Mouse (Mus musculus) liver, embryonic 14.5 days (tissue): ENCODE results near the gene Oxnad1. TPM values are rescaled to one million over a fixed set of nuclear protein-coding genes. Genes with fewer than 3 reads are reported as not detected.

ENCODE experiments used
- ATAC-seq: fragments of 200-750 bp; cut with Nextera tagmentation; 2 replicates; pipeline ENCODE4 v1.8.0; 2017; ENCODE audit warnings: moderate number of reproducible peaks, mild to moderate bottlenecking, moderate library complexity; ENCODE audit not compliant: insufficient read depth
- DNase-seq, 3 experiments: peaks; one replicate each; pipeline ENCODE4 v3.0.0-alpha.2; 2012 to 2013; ENCODE audit warnings: low read depth in 3 of 3, low spot score in 3 of 3
- H3K27ac ChIP-seq: fragments of 300-500 bp; sonication (generic); 2 replicates; pipeline ENCODE4 v1.5.1; 2014; ENCODE audit warnings: moderate library complexity, mild to moderate bottlenecking, control low read depth, inconsistent platforms
- H3K27me3 ChIP-seq: fragments of 300-500 bp; sonication (generic); 2 replicates; pipeline ENCODE4 v1.6.1; 2014; ENCODE audit warnings: mild to moderate bottlenecking, low read length, moderate library complexity; ENCODE audit not compliant: control insufficient read depth, insufficient read depth
- H3K36me3 ChIP-seq: fragments of 300-500 bp; sonication (generic); replicated peaks from 2 replicates; pipeline ENCODE4 v1.6.1; 2014; ENCODE audit warnings: low read depth; ENCODE audit not compliant: control insufficient read depth, insufficient read depth
- H3K4me1 ChIP-seq, 2 experiments: fragments of 200-500 bp in 1 of 2; fragments of 300-500 bp in 1 of 2; sonication (generic) in 1 of 2; replicated peaks; 2 replicates each; pipeline ENCODE4 v1.6.1; 2012 to 2014; ENCODE audit warnings: antibody characterized with exemption in 1 of 2, inconsistent platforms in 1 of 2, low read length in 1 of 2; ENCODE audit not compliant: control insufficient read depth in 2 of 2, insufficient read depth in 2 of 2
- H3K4me2 ChIP-seq: fragments of 300-500 bp; sonication (generic); 2 replicates; pipeline ENCODE4 v1.6.1; 2014; ENCODE audit warnings: low read depth, mild to moderate bottlenecking, control low read depth, moderate library complexity
- H3K4me3 ChIP-seq, 2 experiments: fragments of 200-500 bp in 1 of 2; fragments of 300-500 bp in 1 of 2; sonication (generic) in 1 of 2; 2 replicates each; pipeline ENCODE4 v1.5.1; 2012 to 2014; ENCODE audit warnings: low read depth in 2 of 2, low read length in 2 of 2, mild to moderate bottlenecking in 2 of 2, control low read depth in 1 of 2, inconsistent platforms in 1 of 2, moderate library complexity in 1 of 2; ENCODE audit not compliant: insufficient read depth in 1 of 2
- H3K9ac ChIP-seq: fragments of 300-500 bp; sonication (generic); replicated peaks from 2 replicates; pipeline ENCODE4 v1.6.1; 2014; ENCODE audit warnings: mild to moderate bottlenecking, control low read depth, moderate library complexity
- H3K9me3 ChIP-seq: fragments of 300-500 bp; sonication (generic); 2 replicates; pipeline ENCODE4 v1.6.1; 2016; ENCODE audit warnings: low read length, mixed read lengths; ENCODE audit not compliant: control insufficient read depth
- CTCF ChIP-seq: IDR thresholded peaks from 2 replicates; pipeline ENCODE4 v1.5.1; 2016; ENCODE audit warnings: antibody characterized with exemption, low read depth, control low read depth
- EP300 ChIP-seq: IDR thresholded peaks from 2 replicates; pipeline ENCODE4 v1.6.1; 2016; ENCODE audit warnings: antibody characterized with exemption, low read depth
- WGBS: fragments of 180-500 bp; shearing (Covaris S2); extraction: QIAGEN DNeasy Blood & Tissue Kit; methylation state at CpG from one replicate; pipeline ENCODE4 v1.1.7; 2014; ENCODE audit not compliant: insufficient replicate concordance; 5-methylcytosine and 5-hydroxymethylcytosine counted together
- polyA plus RNA-seq, 2 experiments: library from polyadenylated mRNA; depleted of rRNA in 1 of 2; stranded (reverse) in 1 of 2; unstranded in 1 of 2; fragments of >200 nt; fragmentation: Nextera tagmentation in 1 of 2; extraction: Ambion mirVana in 1 of 2; gene quantifications; 2 replicates each; pipeline versions ENCODE4 v1.2.1 to v1.2.3; 2012 to 2014

Gene Oxnad1
- polyA plus RNA-seq, 2 experiments: 12.9 to 14.2 TPM

GRCm38 (mm10) chr14:32093500-32094117 is 8.4 kb downstream of the Oxnad1 start:
- no peaks in the 10 kb centered on the region for H3K27me3 ChIP-seq
- H3K4me1 ChIP-seq: peaks cover 0 to 6% of the 10 kb centered on the region in 2 experiments; a peak in 1 of 4 replicates
- no peak for DNase-seq
- peaks cover 30% of the 10 kb centered on the region for H3K36me3 ChIP-seq
- H3K9ac ChIP-seq: no peak overlapping the region
- no peak overlapping the region for H3K4me2 ChIP-seq
- TF ChIP-seq EP300 (no peak), CTCF (no peak)
- H3K4me3 ChIP-seq: no peak overlapping the region
- H3K9me3 ChIP-seq: no peaks in the 10 kb centered on the region
- no peak for ATAC-seq
- WGBS: 49% methylated on average over 11 of the region's 11 CpGs
- H3K27ac ChIP-seq: no peak overlapping the region

DNA sequence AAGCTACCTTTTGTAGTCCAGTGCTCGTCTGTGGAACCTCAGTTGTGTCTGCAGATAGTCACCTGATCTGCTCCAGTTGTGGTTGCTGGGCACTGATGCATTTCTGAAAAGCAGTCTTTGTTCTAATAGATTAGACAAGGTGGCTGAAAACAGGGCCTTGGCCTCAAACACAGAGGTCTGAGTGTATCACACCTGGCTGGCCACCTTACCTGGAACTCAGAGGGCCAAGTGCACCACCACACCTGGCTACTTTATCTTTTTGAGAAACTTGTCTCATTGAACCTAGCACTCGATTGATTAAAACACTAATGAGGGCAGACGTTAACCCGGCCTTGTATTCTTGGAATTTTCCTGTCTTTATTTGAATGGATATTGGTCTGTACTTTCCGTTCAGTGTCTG is 10.5 kb downstream of the Oxnad1 start:
- 76% methylated on average over 5 of the region's 5 CpGs for WGBS
- TF ChIP-seq CTCF: no peak
- no peak for TF ChIP-seq EP300
- H3K4me2 ChIP-seq: no peak overlapping the region
- H3K27ac ChIP-seq: no peak overlapping the region
- no peak for ATAC-seq
- no peak overlapping the region for H3K9ac ChIP-seq
- DNase-seq: no peak
- H3K4me1 ChIP-seq: peaks cover 0 to 6% of the 10 kb centered on the region in 2 experiments; a peak in 1 of 4 replicates
- no peak overlapping the region for H3K4me3 ChIP-seq
- H3K27me3 ChIP-seq: no peaks in the 10 kb centered on the region
- H3K9me3 ChIP-seq: no peaks in the 10 kb centered on the region
- H3K36me3 ChIP-seq: peaks cover 51% of the 10 kb centered on the region

DNA sequence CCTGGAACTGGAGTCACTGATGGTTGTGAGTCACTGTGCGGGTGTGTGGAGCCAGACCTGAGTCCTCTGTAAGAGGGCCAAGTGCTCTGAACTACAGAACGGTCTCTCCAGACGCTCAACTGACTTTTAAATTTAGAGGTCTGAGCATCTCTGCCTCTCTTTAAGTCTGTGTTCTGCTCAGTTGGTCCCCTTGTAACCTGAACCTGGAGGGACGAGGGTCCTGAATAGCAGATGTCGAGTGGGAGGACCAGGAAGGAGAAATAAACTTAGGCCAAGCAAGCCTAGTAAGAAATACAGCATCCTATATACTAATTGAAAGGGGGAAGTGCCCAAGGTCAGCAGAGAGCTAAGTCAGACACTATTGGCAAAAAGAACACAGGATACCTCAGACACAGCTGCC is 11.6 kb downstream of the Oxnad1 start:
- no peak for DNase-seq
- ATAC-seq: no peak
- whole genome bisulfite sequencing: 78% methylated on average over 5 of the region's 5 CpGs
- H3K27me3 ChIP-seq: no peaks in the 10 kb centered on the region
- no peak overlapping the region for H3K4me3 ChIP-seq
- H3K4me2 ChIP-seq: no peak overlapping the region
- no peaks in the 10 kb centered on the region for H3K9me3 ChIP-seq
- H3K36me3 ChIP-seq: peaks cover 51% of the 10 kb centered on the region
- TF ChIP-seq CTCF (no peak), EP300 (no peak)
- no peak overlapping the region for H3K9ac ChIP-seq
- H3K27ac ChIP-seq: no peak overlapping the region
- peaks cover 0 to 6% of the 10 kb centered on the region in 2 experiments; a peak in 1 of 4 replicates for H3K4me1 ChIP-seq

DNA sequence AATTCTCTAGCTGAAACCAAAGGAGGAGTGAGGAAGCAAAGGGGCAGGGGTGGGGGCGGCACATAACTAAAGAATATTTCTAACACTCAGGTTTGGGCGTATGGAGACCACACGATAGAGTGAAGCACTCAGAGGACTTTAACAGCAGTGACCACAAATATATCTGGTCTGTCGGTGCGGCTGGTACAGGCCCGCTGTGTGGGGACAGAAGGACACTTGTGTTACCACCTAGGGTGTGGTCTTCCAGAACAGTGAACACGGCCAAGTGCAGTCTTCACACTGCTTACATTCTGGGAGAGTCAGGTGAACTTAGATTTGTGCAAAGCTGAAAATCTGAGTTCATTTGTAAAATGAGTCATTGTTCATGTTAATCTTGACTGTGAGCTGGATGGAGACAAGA is 12.5 kb downstream of the Oxnad1 start:
- Histone ChIP-seq H3K27ac (no peak overlapping the region), H3K36me3 (peaks cover 51% of the 10 kb centered on the region)

DNA sequence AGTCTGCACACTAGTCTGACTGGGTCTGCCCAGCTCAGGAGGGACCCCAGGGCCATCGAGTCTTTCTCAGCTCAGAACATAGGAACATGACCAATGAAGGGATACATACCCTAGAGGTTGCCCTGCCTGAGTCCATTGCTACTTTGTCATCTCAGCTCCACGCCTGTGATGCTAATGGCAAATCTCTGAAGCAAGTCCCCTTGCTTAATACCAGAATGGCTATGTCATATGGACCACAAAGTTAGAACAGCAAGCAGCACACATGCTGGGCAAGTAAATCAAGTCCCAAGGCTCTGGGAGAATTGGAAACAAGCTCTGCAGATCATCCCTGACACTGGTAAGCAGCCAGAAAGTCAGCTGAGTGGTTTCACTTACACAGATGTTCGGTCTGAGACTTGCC is 13.8 kb downstream of the Oxnad1 start:
- TF ChIP-seq CTCF (no peak), EP300 (no peak)
- Histone ChIP-seq H3K4me2 (no peak overlapping the region), H3K9me3 (no peaks in the 10 kb centered on the region), H3K4me1 (no peaks in the 10 kb centered on the region), H3K27ac (no peak overlapping the region), H3K4me3 (no peak overlapping the region), H3K27me3 (no peaks in the 10 kb centered on the region), H3K36me3 (peaks cover 51% of the 10 kb centered on the region), H3K9ac (no peak overlapping the region)
- DNase-seq (no peak), ATAC-seq (no peak)
- WGBS: 83% methylated on average over 3 of the region's 3 CpGs

More for the DNA sequence above, 12.5 kb downstream of the Oxnad1 start:
- Histone ChIP-seq H3K9me3 (no peaks in the 10 kb centered on the region), H3K4me1 (peaks cover 0 to 6% of the 10 kb centered on the region in 2 experiments; a peak in 1 of 4 replicates), H3K4me3 (no peak overlapping the region), H3K4me2 (no peak overlapping the region), H3K9ac (no peak overlapping the region), H3K27me3 (no peaks in the 10 kb centered on the region)
- DNase-seq (no peak), ATAC-seq (no peak)
- no peak for TF ChIP-seq EP300
- TF ChIP-seq CTCF: no peak
- 78% methylated on average over 7 of the region's 7 CpGs for WGBS
